Mouse (Mus musculus): Measurements from ENCODE around the gene Neto2. TPM values are rescaled to one million over a fixed set of nuclear protein-coding genes. Genes with fewer than 3 reads are reported as not detected.

Neto2 gene
- total RNA-seq, 2 experiments from 2014 or later = 40.4 to 46.9 TPM

GRCm38 (mm10) chr8:85603203-85603895 is 97.4 kb downstream of the Neto2 start:
- DNase-seq (ENCODE audit: extremely low spot score in 1 of 2, low spot score in 1 of 2) = peak; percentile 57 to 78

GRCm38 (mm10) chr8:85602737-85603136 is 98.0 kb downstream of the Neto2 start:
- no peak for DNase-seq (ENCODE audit: extremely low spot score in 1 of 2, low spot score in 1 of 2)

- no peak for DNase-seq (ENCODE audit: extremely low spot score in 1 of 2, low spot score in 1 of 2)
Measured at GRCm38 (mm10) chr8:85601741-85602140, 99.0 kb downstream of the Neto2 start.

GRCm38 (mm10) chr8:85597413-85598191 is 103.1 kb downstream of the Neto2 start:
- no peak for DNase-seq (ENCODE audit: extremely low spot score in 1 of 2, low spot score in 1 of 2)

GRCm38 (mm10) chr8:85595391-85595790 is 105.3 kb downstream of the Neto2 start:
- no peak for DNase-seq (ENCODE audit: extremely low spot score in 1 of 2, low spot score in 1 of 2)

- no peak for DNase-seq (ENCODE audit: extremely low spot score in 1 of 2, low spot score in 1 of 2)
Measured at GRCm38 (mm10) chr8:85594983-85595382, 105.7 kb downstream of the Neto2 start.

- no peak for DNase-seq (ENCODE audit: extremely low spot score in 1 of 2, low spot score in 1 of 2)
Measured at GRCm38 (mm10) chr8:85593324-85593723, 107.4 kb downstream of the Neto2 start.

GRCm38 (mm10) chr8:85591532-85591931 is 109.2 kb downstream of the Neto2 start:
- no peak for DNase-seq (ENCODE audit: extremely low spot score in 1 of 2, low spot score in 1 of 2)

- DNase-seq (ENCODE audit: extremely low spot score in 1 of 2, low spot score in 1 of 2) = no peak
Measured at GRCm38 (mm10) chr8:85590258-85590657, 110.5 kb downstream of the Neto2 start.

GRCm38 (mm10) chr8:85588596-85588995 is 112.1 kb downstream of the Neto2 start:
- DNase-seq (ENCODE audit: extremely low spot score in 1 of 2, low spot score in 1 of 2) = no peak

Small RNA genes lying within 50 kb of the gene (microRNA-seq; reads per million reads assigned to microRNA genes)
- 0 reads per million in 2 experiments for gene Mir8109

Other genes with a start within 250 kb of the Neto2 start
- gene Gpt2, start 208.3 kb downstream of the Neto2 start, total RNA-seq (2021) = 10 to 100 TPM; 61.8 to 80.8 TPM
- 100 to 1,000 TPM; 194 to 202 TPM for gene Dnaja2, start 145.6 kb downstream of the Neto2 start, total RNA-seq (2021)
- gene Itfg1, start 140.0 kb upstream of the Neto2 start, total RNA-seq (2021) = 100 to 1,000 TPM; 150 to 167 TPM
- 10 to 100 TPM; 30.3 to 37.2 TPM for gene Phkb, start 140.0 kb upstream of the Neto2 start, total RNA-seq (2021)

All from layer of hippocampus, postnatal 25 days (tissue).